Mouse (Mus musculus) forebrain, embryonic 15.5 days (tissue): Measurements from ENCODE around the gene Itga3. TPM values are rescaled to one million over a fixed set of nuclear protein-coding genes. Genes with fewer than 3 reads are reported as not detected.

ENCODE experiments used
- ATAC-seq: fragments of 200-750 bp; cut with Nextera tagmentation; replicated peaks from 2 replicates; pipeline ENCODE4 v1.8.0; 2017; ENCODE audit warnings: mild to moderate bottlenecking, moderate TSS enrichment, moderate library complexity
- H3K27ac ChIP-seq: fragments of 300-500 bp; sonication (generic); replicated peaks from 2 replicates; pipeline ENCODE4 v1.5.1; 2015; ENCODE audit warnings: mild to moderate bottlenecking, inconsistent platforms
- H3K27me3 ChIP-seq: fragments of 300-500 bp; sonication (generic); 2 replicates; pipeline ENCODE4 v1.6.1; 2015; ENCODE audit warnings: inconsistent platforms
- H3K36me3 ChIP-seq: fragments of 300-500 bp; sonication (generic); 2 replicates; pipeline ENCODE4 v1.6.1; 2015; ENCODE audit warnings: mild to moderate bottlenecking, inconsistent platforms
- H3K4me1 ChIP-seq: fragments of 300-500 bp; sonication (generic); 2 replicates; pipeline ENCODE4 v1.6.1; 2015; ENCODE audit warnings: inconsistent platforms
- H3K4me2 ChIP-seq: fragments of 300-500 bp; sonication (generic); replicated peaks from 2 replicates; pipeline ENCODE4 v1.6.1; 2015; ENCODE audit warnings: mild to moderate bottlenecking, inconsistent platforms
- H3K4me3 ChIP-seq: fragments of 300-500 bp; sonication (generic); 2 replicates; pipeline ENCODE4 v1.5.1; 2015; ENCODE audit warnings: mild to moderate bottlenecking, inconsistent platforms
- H3K9ac ChIP-seq: fragments of 300-500 bp; sonication (generic); replicated peaks from 2 replicates; pipeline ENCODE4 v1.6.1; 2015; ENCODE audit warnings: mild to moderate bottlenecking, inconsistent platforms
- H3K9me3 ChIP-seq: fragments of 300-500 bp; sonication (generic); 2 replicates; pipeline ENCODE4 v1.6.1; 2016; ENCODE audit warnings: inconsistent platforms
- WGBS: fragments of 180-500 bp; shearing (Covaris S2); methylation state at CpG from one replicate; pipeline ENCODE4 v1.1.7; 2015; ENCODE audit warnings: mixed read lengths; 5-methylcytosine and 5-hydroxymethylcytosine counted together
- polyA plus RNA-seq: library from polyadenylated mRNA; unstranded; fragments of >200 nt; fragmentation: Nextera tagmentation; extraction: Ambion mirVana; gene quantifications from 2 replicates; pipeline ENCODE4 v1.2.1, GENCODE M21; 2015

Gene Itga3
- polyA plus RNA-seq, 1 experiment from 2014 or later: 6.9 TPM

- 3% methylated on average over 25 of the region's 25 CpGs for WGBS
- peaks cover 12% of the 10 kb centered on the region for H3K4me1 ChIP-seq
- no peak overlapping the region for H3K9ac ChIP-seq
- no peaks in the 10 kb centered on the region for H3K36me3 ChIP-seq
- peak overlapping the region; percentile 14 for H3K4me2 ChIP-seq
- no peak overlapping the region for H3K4me3 ChIP-seq
- H3K27me3 ChIP-seq: no peaks in the 10 kb centered on the region
- ATAC-seq: no peak
- no peaks in the 10 kb centered on the region for H3K9me3 ChIP-seq
- H3K27ac ChIP-seq: no peak overlapping the region
Measured at GRCm38 (mm10) chr11:95105274-95105874, 28.8 kb upstream of the Itga3 start.

GRCm38 (mm10) chr11:95104266-95104665 is 27.7 kb upstream of the Itga3 start:
- no peak overlapping the region for H3K27ac ChIP-seq
- no peak overlapping the region for H3K4me3 ChIP-seq
- H3K4me2 ChIP-seq: no peak overlapping the region
- ATAC-seq: no peak
- H3K36me3 ChIP-seq: no peaks in the 10 kb centered on the region
- peaks cover 12% of the 10 kb centered on the region for H3K4me1 ChIP-seq
- no peaks in the 10 kb centered on the region for H3K9me3 ChIP-seq
- WGBS: 82% methylated on average over 6 of the region's 6 CpGs
- H3K27me3 ChIP-seq: no peaks in the 10 kb centered on the region
- no peak overlapping the region for H3K9ac ChIP-seq

DNA sequence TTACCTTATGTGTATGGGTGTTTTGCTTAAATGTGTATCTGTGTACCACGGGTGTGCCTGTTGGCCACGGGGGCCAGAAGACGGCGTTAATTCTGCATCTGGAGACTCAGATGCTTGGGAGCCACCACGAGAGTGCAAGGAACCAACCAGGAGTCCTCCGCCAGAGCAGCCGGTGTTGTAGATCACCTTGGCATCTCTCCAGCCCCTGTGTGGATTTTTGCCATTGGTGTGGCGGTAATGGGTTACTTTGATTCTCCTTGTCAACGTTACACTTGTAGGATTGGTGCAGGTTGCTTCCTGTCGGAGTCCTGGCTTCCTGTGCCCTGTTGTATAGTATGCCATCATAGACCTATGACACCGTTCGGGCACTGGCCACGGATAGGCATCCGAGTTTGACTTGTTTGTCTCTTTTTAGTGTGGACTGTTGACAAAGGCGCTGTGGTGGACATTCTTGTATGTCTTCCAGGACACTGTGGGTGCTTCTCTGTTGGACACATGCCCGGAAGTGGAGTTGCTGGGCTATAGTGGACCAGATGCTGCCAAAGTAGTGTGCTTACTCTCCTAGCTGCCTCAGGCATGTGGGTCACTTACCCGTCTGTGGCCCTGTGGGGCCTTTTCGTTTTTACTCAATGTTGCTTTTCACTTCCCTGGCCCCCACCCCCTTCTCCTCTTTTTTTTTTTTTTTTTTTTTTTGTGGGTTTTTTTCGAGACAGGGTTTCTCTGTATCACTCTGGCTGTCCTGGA is 25.7 kb upstream of the Itga3 start:
- H3K27ac ChIP-seq: no peak overlapping the region
- H3K4me3 ChIP-seq: no peak overlapping the region
- no peak for ATAC-seq
- H3K4me1 ChIP-seq: peaks cover 12% of the 10 kb centered on the region
- no peaks in the 10 kb centered on the region for H3K36me3 ChIP-seq
- no peaks in the 10 kb centered on the region for H3K9me3 ChIP-seq
- no peak overlapping the region for H3K4me2 ChIP-seq
- 90% methylated on average over 19 of the region's 19 CpGs for WGBS
- no peak overlapping the region for H3K9ac ChIP-seq
- H3K27me3 ChIP-seq: no peaks in the 10 kb centered on the region

DNA sequence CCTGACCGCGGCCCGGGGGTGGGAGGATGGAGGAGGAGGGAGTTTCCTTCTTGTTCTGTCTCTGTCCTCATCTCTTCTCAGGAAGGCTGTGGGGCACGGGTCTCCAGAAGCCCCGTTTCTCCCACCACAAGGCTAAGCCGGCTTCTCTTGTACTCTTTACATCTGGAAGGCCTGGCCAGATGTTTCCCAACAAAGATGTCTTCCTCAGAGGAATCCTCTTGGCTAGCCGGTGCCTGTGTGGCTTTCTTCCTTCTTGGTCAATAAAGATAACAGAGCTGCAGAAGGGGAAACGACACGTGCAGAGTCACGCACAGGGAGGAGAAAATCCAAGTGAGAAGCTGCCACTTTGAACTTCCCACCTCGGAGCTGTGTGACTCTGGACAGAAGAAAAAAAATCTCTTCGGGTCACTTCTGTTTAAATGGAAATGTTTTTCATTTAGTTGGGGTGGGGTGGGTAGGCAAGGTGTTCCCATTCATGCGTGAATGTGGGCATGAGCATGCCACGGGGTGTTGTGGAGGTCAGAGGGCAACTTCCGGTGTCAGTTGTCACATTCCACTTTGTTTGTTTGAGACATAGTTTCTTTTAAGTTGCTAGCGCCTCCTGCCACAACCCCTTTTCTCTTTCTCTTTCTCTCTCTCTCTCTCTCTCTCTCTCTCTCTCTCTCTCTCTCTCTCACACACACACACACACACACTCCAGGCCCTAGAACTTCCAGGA is 24.6 kb upstream of the Itga3 start:
- no peak overlapping the region for H3K9ac ChIP-seq
- no peak overlapping the region for H3K4me3 ChIP-seq
- ATAC-seq: no peak
- H3K4me1 ChIP-seq: peaks cover 10% of the 10 kb centered on the region
- H3K4me2 ChIP-seq: no peak overlapping the region
- H3K9me3 ChIP-seq: no peaks in the 10 kb centered on the region
- H3K36me3 ChIP-seq: no peaks in the 10 kb centered on the region
- H3K27me3 ChIP-seq: no peaks in the 10 kb centered on the region
- no peak overlapping the region for H3K27ac ChIP-seq
- WGBS: 52% methylated on average over 16 of the region's 16 CpGs

DNA sequence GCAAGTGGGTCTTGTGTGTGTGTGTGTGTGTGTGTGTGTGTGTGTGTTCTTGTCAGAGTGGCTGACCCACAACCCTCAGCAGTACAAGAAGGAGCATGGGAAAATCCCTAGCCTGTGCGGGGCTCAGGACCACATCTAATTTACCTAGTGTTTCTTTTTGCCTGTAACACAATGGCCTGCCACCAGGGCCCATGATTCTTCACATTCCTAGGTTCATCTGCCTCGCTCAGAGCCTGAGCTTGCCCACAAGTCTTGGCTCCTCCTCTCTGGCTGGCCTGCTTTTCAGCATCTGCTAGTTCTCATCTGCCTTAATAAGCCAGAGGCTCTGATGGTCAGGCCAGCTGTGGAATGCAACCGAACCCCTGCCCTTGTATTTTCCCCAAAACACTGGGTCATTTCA is 23.8 kb upstream of the Itga3 start:
- ATAC-seq: no peak
- H3K36me3 ChIP-seq: no peaks in the 10 kb centered on the region
- H3K4me2 ChIP-seq: no peak overlapping the region
- H3K4me1 ChIP-seq: peaks cover 6% of the 10 kb centered on the region
- no peaks in the 10 kb centered on the region for H3K27me3 ChIP-seq
- WGBS: 36% methylated on average over 3 of the region's 3 CpGs
- H3K9me3 ChIP-seq: no peaks in the 10 kb centered on the region
- H3K4me3 ChIP-seq: no peak overlapping the region
- H3K9ac ChIP-seq: no peak overlapping the region
- H3K27ac ChIP-seq: no peak overlapping the region

- Histone ChIP-seq H3K9me3 (no peaks in the 10 kb centered on the region), H3K4me1 (peaks cover 4% of the 10 kb centered on the region), H3K36me3 (no peaks in the 10 kb centered on the region), H3K4me3 (no peak overlapping the region), H3K27me3 (no peaks in the 10 kb centered on the region), H3K9ac (no peak overlapping the region), H3K4me2 (no peak overlapping the region), H3K27ac (no peak overlapping the region)
- 73% methylated on average over 5 of the region's 5 CpGs for WGBS
- no peak for ATAC-seq
Measured at GRCm38 (mm10) chr11:95098346-95099095, 21.9 kb upstream of the Itga3 start.

- H3K9ac ChIP-seq: no peak overlapping the region
- no peak for ATAC-seq
- 61% methylated on average over 6 of the region's 6 CpGs for WGBS
- H3K4me1 ChIP-seq: peaks cover 4% of the 10 kb centered on the region
- no peaks in the 10 kb centered on the region for H3K9me3 ChIP-seq
- no peak overlapping the region for H3K4me2 ChIP-seq
- H3K4me3 ChIP-seq: no peak overlapping the region
- H3K27ac ChIP-seq: no peak overlapping the region
- no peaks in the 10 kb centered on the region for H3K27me3 ChIP-seq
- H3K36me3 ChIP-seq: no peaks in the 10 kb centered on the region
Measured at GRCm38 (mm10) chr11:95097889-95098288, 21.3 kb upstream of the Itga3 start.

GRCm38 (mm10) chr11:95096608-95097373 is 20.2 kb upstream of the Itga3 start:
- Histone ChIP-seq H3K9ac (no peak overlapping the region), H3K4me1 (peaks cover 4% of the 10 kb centered on the region), H3K9me3 (no peaks in the 10 kb centered on the region), H3K4me2 (no peak overlapping the region), H3K27ac (no peak overlapping the region), H3K27me3 (no peaks in the 10 kb centered on the region), H3K36me3 (no peaks in the 10 kb centered on the region), H3K4me3 (no peak overlapping the region)
- 44% methylated on average over 4 of the region's 4 CpGs for WGBS
- no peak for ATAC-seq

- H3K27me3 ChIP-seq: no peaks in the 10 kb centered on the region
- no peaks in the 10 kb centered on the region for H3K9me3 ChIP-seq
- H3K36me3 ChIP-seq: no peaks in the 10 kb centered on the region
- ATAC-seq: no peak
- H3K4me3 ChIP-seq: no peak overlapping the region
- no peak overlapping the region for H3K4me2 ChIP-seq
- H3K4me1 ChIP-seq: peaks cover 4% of the 10 kb centered on the region
- no peak overlapping the region for H3K27ac ChIP-seq
- 82% methylated on average over 10 of the region's 10 CpGs for WGBS
- no peak overlapping the region for H3K9ac ChIP-seq
Measured at GRCm38 (mm10) chr11:95095596-95095995, 19.0 kb upstream of the Itga3 start.

DNA sequence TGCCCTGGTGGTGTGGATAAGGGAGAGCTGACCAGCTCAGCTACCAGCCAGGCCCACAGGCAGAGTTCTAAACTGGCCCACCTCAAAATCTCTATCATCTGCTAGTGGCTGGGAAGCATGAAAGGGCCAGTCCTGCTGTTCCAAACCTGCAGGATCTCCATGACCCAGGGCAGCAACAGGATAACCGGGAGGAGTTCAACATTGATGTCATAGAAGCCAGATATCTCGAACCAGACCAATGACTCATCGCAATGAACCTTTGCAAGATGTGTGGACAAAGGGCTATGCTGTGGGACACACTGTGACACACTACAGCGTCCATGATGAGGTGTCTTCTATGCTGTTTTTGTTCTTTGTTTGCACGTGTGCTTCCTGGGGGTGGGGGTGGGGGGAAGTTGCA is 16.5 kb upstream of the Itga3 start:
- Histone ChIP-seq H3K9me3 (no peaks in the 10 kb centered on the region), H3K27ac (no peak overlapping the region), H3K9ac (no peak overlapping the region), H3K36me3 (no peaks in the 10 kb centered on the region), H3K27me3 (no peaks in the 10 kb centered on the region), H3K4me3 (no peak overlapping the region), H3K4me1 (peaks cover 4% of the 10 kb centered on the region), H3K4me2 (no peak overlapping the region)
- WGBS: 79% methylated on average over 5 of the region's 5 CpGs
- ATAC-seq: no peak

DNA sequence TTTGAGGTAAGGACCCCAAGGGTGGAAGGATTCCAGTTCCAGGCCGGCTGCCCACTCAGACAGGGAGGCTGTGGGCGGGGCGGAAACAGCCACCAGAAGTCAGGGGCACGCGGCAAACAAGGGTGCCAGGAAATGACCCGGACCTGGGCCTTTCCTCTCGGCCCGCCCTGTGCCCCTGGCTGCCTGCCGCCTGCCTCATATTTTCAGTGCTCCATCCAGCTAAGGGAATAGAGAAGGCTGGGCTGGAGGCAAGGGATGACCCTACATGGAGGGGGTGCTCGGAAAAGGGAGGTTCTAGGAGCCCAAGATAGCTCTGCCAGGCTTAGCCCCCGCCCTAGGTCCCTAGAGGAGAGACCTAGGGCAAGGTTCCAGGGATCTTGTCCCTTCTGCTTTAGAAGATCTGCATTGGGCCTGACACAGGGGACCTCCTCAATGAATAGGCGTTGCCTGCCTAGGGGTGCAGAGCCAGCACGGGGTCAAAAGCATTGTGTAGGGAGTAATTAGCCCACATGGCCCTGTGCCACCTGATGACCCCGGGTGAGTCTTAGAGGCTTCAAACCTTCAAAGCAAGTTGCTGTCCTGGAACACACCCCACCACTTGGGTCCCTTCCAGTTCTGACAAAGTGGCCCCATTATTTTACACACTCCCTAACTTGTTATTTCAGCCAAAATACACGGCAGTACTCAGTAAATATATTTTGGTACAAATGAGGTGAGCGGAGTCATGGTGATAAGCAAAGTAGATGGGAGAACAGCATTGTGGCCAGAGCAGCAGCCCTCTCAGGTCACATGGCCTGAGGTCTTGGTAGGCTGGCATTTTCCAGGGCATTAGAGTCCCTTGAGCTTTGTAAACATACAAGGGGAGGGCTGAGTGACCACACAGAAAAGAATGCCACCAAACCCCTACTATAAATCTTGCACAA is 12.5 kb upstream of the Itga3 start:
- Histone ChIP-seq H3K4me1 (no peaks in the 10 kb centered on the region), H3K9ac (no peak overlapping the region), H3K4me3 (no peak overlapping the region), H3K27ac (no peak overlapping the region), H3K27me3 (no peaks in the 10 kb centered on the region), H3K4me2 (no peak overlapping the region), H3K36me3 (no peaks in the 10 kb centered on the region), H3K9me3 (no peaks in the 10 kb centered on the region)
- 71% methylated on average over 16 of the region's 16 CpGs for WGBS
- ATAC-seq: no peak
